Mouse (Mus musculus) adrenal gland, postnatal 14 days (tissue): ENCODE measurements around the gene Olfr691. TPM values are rescaled to one million over a fixed set of nuclear protein-coding genes. Genes with fewer than 3 reads are reported as not detected.

Experiments used
- total RNA-seq: library from RNA; stranded (reverse); gene quantifications from 2 replicates; pipeline ENCODE4 v1.2.3, GENCODE M21; 2021

The Olfr691 gene
- total RNA-seq, 1 experiment from 2014 or later: not detected

Other genes starting within 250 kb of the Olfr691 start
- not detected in 2 replicates for gene Olfr680-ps1, start 249.5 kb downstream of the Olfr691 start, total RNA-seq
- gene Olfr681, start 225.4 kb downstream of the Olfr691 start, total RNA-seq: not detected in 2 replicates
- not detected in 2 replicates for gene Olfr683, start 195.3 kb downstream of the Olfr691 start, total RNA-seq
- gene Olfr684, start 178.6 kb downstream of the Olfr691 start, total RNA-seq: not detected in 2 replicates
- not detected in 2 replicates for gene Olfr685, start 156.3 kb downstream of the Olfr691 start, total RNA-seq
- not detected in 2 replicates for gene Olfr686, start 134.8 kb downstream of the Olfr691 start, total RNA-seq
- gene Olfr688, start 54.2 kb downstream of the Olfr691 start, total RNA-seq: not detected in 2 replicates
- gene Olfr689, start 31.1 kb downstream of the Olfr691 start, total RNA-seq: not detected in 2 replicates
- not detected in 2 replicates for gene Olfr690, start 8.2 kb downstream of the Olfr691 start, total RNA-seq
- not detected in 2 replicates for gene Olfr692, start 26.0 kb upstream of the Olfr691 start, total RNA-seq
- not detected in 2 replicates for gene Gm5901, start 32.8 kb upstream of the Olfr691 start, total RNA-seq
- 23.5 and 26.0 TPM in 2 replicates for gene Fam160a2, start 57.8 kb upstream of the Olfr691 start, total RNA-seq
- not detected in 2 replicates for gene Cnga4, start 62.3 kb upstream of the Olfr691 start, total RNA-seq
- not detected in 2 replicates for gene Cckbr, start 83.5 kb upstream of the Olfr691 start, total RNA-seq
- gene Cavin3, start 140.0 kb upstream of the Olfr691 start, total RNA-seq: 62.7 and 66.2 TPM in 2 replicates
- gene Smpd1, start 212.1 kb upstream of the Olfr691 start, total RNA-seq: 61.5 and 76.3 TPM in 2 replicates
- 14.1 and 19.4 TPM in 2 replicates for gene Apbb1, start 239.4 kb upstream of the Olfr691 start, total RNA-seq